Mouse (Mus musculus): ENCODE results near the gene Rhbdl1. TPM values are rescaled to one million over a fixed set of nuclear protein-coding genes. Genes with fewer than 3 reads are reported as not detected.
A peak's percentile ranks its signal among the peaks of the same experiment; 100 is the strongest.
"Not testable (repeated sequence)": the region's sequence is repeated elsewhere in the genome, so short reads cannot be mapped to it uniquely, and the experiment has no call there.

Gene Rhbdl1
- polyA plus RNA-seq, 1 experiment: 2.9 TPM

GRCm38 (mm10) chr17:25813471-25813870 is 23.6 kb downstream of the Rhbdl1 start:
- peaks cover 26% of the 10 kb centered on the region for H3K4me1 ChIP-seq
- no peaks in the 10 kb centered on the region for H3K36me3 ChIP-seq (replicated peaks; ENCODE audit: low read length)
- TF ChIP-seq FLI1 (IDR thresholded peaks at IDR 0.05; ENCODE audit: low read length): no peak
- TF ChIP-seq GATA1 (IDR thresholded peaks at IDR 0.05; ENCODE audit: borderline replicate concordance, low read length): no peak
- H3K4me3 ChIP-seq (replicated peaks): no peak overlapping the region
- H3K27me3 ChIP-seq (replicated peaks): peaks cover 95% of the 10 kb centered on the region
- no peaks in the 10 kb centered on the region for H3K9me3 ChIP-seq

GRCm38 (mm10) chr17:25810890-25811289 is 26.2 kb downstream of the Rhbdl1 start:
- H3K4me1 ChIP-seq: peaks cover 24% of the 10 kb centered on the region
- H3K9me3 ChIP-seq: no peaks in the 10 kb centered on the region
- TF ChIP-seq FLI1 (IDR thresholded peaks at IDR 0.05; ENCODE audit: low read length) (no peak), GATA1 (IDR thresholded peaks at IDR 0.05; ENCODE audit: borderline replicate concordance, low read length) (no peak)
- peaks cover 88% of the 10 kb centered on the region for H3K27me3 ChIP-seq (replicated peaks)
- no peak overlapping the region for H3K4me3 ChIP-seq (replicated peaks)
- H3K36me3 ChIP-seq (replicated peaks; ENCODE audit: low read length): no peaks in the 10 kb centered on the region

- Histone ChIP-seq H3K36me3 (replicated peaks; ENCODE audit: low read length) (no peaks in the 10 kb centered on the region), H3K9me3 (no peaks in the 10 kb centered on the region), H3K4me3 (replicated peaks) (peak overlapping the region; percentile 87), H3K4me1 (peaks cover 24% of the 10 kb centered on the region), H3K27me3 (replicated peaks) (peaks cover 86% of the 10 kb centered on the region)
- TF ChIP-seq GATA1 (IDR thresholded peaks at IDR 0.05; ENCODE audit: borderline replicate concordance, low read length): no peak
- no peak for TF ChIP-seq FLI1 (IDR thresholded peaks at IDR 0.05; ENCODE audit: low read length)
Measured at GRCm38 (mm10) chr17:25809606-25810340, 27.3 kb downstream of the Rhbdl1 start.

- no peaks in the 10 kb centered on the region for H3K36me3 ChIP-seq (replicated peaks; ENCODE audit: low read length)
- no peak for TF ChIP-seq GATA1 (IDR thresholded peaks at IDR 0.05; ENCODE audit: borderline replicate concordance, low read length)
- TF ChIP-seq FLI1 (IDR thresholded peaks at IDR 0.05; ENCODE audit: low read length): no peak
- peaks cover 24% of the 10 kb centered on the region for H3K4me1 ChIP-seq
- no peaks in the 10 kb centered on the region for H3K9me3 ChIP-seq
- peaks cover 83% of the 10 kb centered on the region for H3K27me3 ChIP-seq (replicated peaks)
- H3K4me3 ChIP-seq (replicated peaks): peak within 1 kb of the TSS; percentile 87
Measured at GRCm38 (mm10) chr17:25808789-25809605, 28.1 kb downstream of the Rhbdl1 start, which contains the start of gene Fbxl16. Fbxl16 (plus strand) TSS chr17:25809085.

GRCm38 (mm10) chr17:25808028-25808427 is 29.1 kb downstream of the Rhbdl1 start:
- H3K36me3 ChIP-seq (replicated peaks; ENCODE audit: low read length): no peaks in the 10 kb centered on the region
- no peaks in the 10 kb centered on the region for H3K9me3 ChIP-seq
- peaks cover 84% of the 10 kb centered on the region for H3K27me3 ChIP-seq (replicated peaks)
- H3K4me1 ChIP-seq: peaks cover 21% of the 10 kb centered on the region
- no peak for TF ChIP-seq FLI1 (IDR thresholded peaks at IDR 0.05; ENCODE audit: low read length)
- TF ChIP-seq GATA1 (IDR thresholded peaks at IDR 0.05; ENCODE audit: borderline replicate concordance, low read length): no peak
- H3K4me3 ChIP-seq (replicated peaks): no peak overlapping the region

- H3K4me1 ChIP-seq: peaks cover 22% of the 10 kb centered on the region
- H3K36me3 ChIP-seq (replicated peaks; ENCODE audit: low read length); H3K4me3 ChIP-seq (replicated peaks); H3K9me3 ChIP-seq: not testable (repeated sequence)
- H3K27me3 ChIP-seq (replicated peaks): peaks cover 84% of the 10 kb centered on the region
Measured at GRCm38 (mm10) chr17:25807452-25807851, 29.6 kb downstream of the Rhbdl1 start.

GRCm38 (mm10) chr17:25806507-25806906 is 30.6 kb downstream of the Rhbdl1 start:
- H3K27me3 ChIP-seq (replicated peaks): peaks cover 82% of the 10 kb centered on the region
- no peaks in the 10 kb centered on the region for H3K9me3 ChIP-seq
- no peaks in the 10 kb centered on the region for H3K36me3 ChIP-seq (replicated peaks; ENCODE audit: low read length)
- peaks cover 22% of the 10 kb centered on the region for H3K4me1 ChIP-seq
- no peak for TF ChIP-seq FLI1 (IDR thresholded peaks at IDR 0.05; ENCODE audit: low read length)
- no peak for TF ChIP-seq GATA1 (IDR thresholded peaks at IDR 0.05; ENCODE audit: borderline replicate concordance, low read length)
- no peak overlapping the region for H3K4me3 ChIP-seq (replicated peaks)

- no peaks in the 10 kb centered on the region for H3K36me3 ChIP-seq (replicated peaks; ENCODE audit: low read length)
- H3K4me3 ChIP-seq (replicated peaks): no peak overlapping the region
- TF ChIP-seq FLI1 (IDR thresholded peaks at IDR 0.05; ENCODE audit: low read length) (no peak), GATA1 (IDR thresholded peaks at IDR 0.05; ENCODE audit: borderline replicate concordance, low read length) (no peak)
- H3K9me3 ChIP-seq: no peaks in the 10 kb centered on the region
- H3K4me1 ChIP-seq: peaks cover 4% of the 10 kb centered on the region; the same call in 1 of the 2 replicates
- peaks cover 50% of the 10 kb centered on the region for H3K27me3 ChIP-seq (replicated peaks)
Measured at GRCm38 (mm10) chr17:25802825-25803517, 34.1 kb downstream of the Rhbdl1 start.

- no peak overlapping the region for H3K4me3 ChIP-seq (replicated peaks)
- H3K27me3 ChIP-seq (replicated peaks): peaks cover 40% of the 10 kb centered on the region
- peaks cover 20% of the 10 kb centered on the region for H3K4me1 ChIP-seq
- H3K36me3 ChIP-seq (replicated peaks; ENCODE audit: low read length): no peaks in the 10 kb centered on the region
- no peak for TF ChIP-seq FLI1 (IDR thresholded peaks at IDR 0.05; ENCODE audit: low read length)
- no peak for TF ChIP-seq GATA1 (IDR thresholded peaks at IDR 0.05; ENCODE audit: borderline replicate concordance, low read length)
- H3K9me3 ChIP-seq: no peaks in the 10 kb centered on the region
Measured at GRCm38 (mm10) chr17:25801029-25801428, 36.1 kb downstream of the Rhbdl1 start.
